Mouse (Mus musculus): ENCODE measurements around the gene Meis1.

- TF ChIP-seq CTCF (IDR thresholded peaks at IDR 0.05; ENCODE audit: low read depth, low read length) (no peak), POLR2AphosphoS5 (IDR thresholded peaks at IDR 0.05; ENCODE audit: insufficient replicate concordance, low read depth, low read length) (no peak), GATA2 (IDR thresholded peaks at IDR 0.05; ENCODE audit: borderline replicate concordance, low read depth, low read length) (no peak)
These were observed 140.8 kb downstream of the Meis1 start for GRCm38 (mm10) chr11:18878016-18878415.
